Mouse (Mus musculus): ENCODE data around the gene Egfr. TPM values are rescaled to one million over a fixed set of nuclear protein-coding genes. Genes with fewer than 3 reads are reported as not detected.
A peak's percentile ranks its signal among the peaks of the same experiment; 100 is the strongest.

The Egfr gene
- total RNA-seq (2021), result 10 to 100 TPM; 14.2 to 15.2 TPM
- long read RNA-seq, experiment 1, full-length matches to known transcripts, result 1 of 4 reads
- long read RNA-seq, experiment 1, partial matches to known transcripts, result 1 of 4 reads
- long read RNA-seq, experiment 1, other reads (novel, unspliced or antisense), result 2 of 4 reads
- long read RNA-seq, experiment 2, partial matches to known transcripts, result 0 of 2 reads
- long read RNA-seq, experiment 2, other reads (novel, unspliced or antisense), result 2 of 2 reads

- peak in 1 of 2 experiments; percentile 30 for DNase-seq (ENCODE audit: low spot score in 2 of 2)
- intact Hi-C loops (cut with DNase I), result loop anchor here (10.0 kb wide), 1 partner anchor 217 kb away; no protein-coding TSS in a partner anchor
Measured at GRCm38 (mm10) chr11:16752007-16752348, at the start of gene Egfr. TSS of gene Egfr (plus strand) at chr11:16752203.

DNA sequence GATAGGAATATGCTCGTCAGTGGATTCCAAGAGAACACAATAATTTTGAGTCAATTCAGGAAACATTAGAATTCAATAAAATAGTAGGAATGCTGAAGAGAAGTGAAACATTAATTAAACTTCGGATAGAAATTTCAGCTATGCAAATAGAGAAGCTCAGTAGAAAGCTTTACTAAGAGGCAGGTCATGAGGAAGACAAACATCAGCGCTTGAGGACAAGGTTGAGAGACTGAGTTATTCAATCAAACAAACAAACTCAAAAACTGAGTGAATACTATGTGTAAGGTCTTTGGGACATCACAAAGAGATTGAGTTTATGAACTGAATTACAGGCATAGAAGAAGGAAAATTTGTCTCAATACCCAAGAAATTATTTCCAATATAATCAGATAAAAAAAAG lies 48.8 kb upstream of the Egfr start:
- no peak for DNase-seq (ENCODE audit: low spot score in 2 of 2)
- intact Hi-C loops (cut with DNase I), result no loop called here

- no peak for DNase-seq (ENCODE audit: low spot score in 2 of 2)
- intact Hi-C loops (cut with DNase I), result no loop called here
Measured at GRCm38 (mm10) chr11:16735083-16735644, 16.8 kb upstream of the Egfr start.

- no peak for DNase-seq (ENCODE audit: low spot score in 2 of 2)
- intact Hi-C loops (cut with DNase I), result no loop called here
Measured at GRCm38 (mm10) chr11:16737323-16737722, 14.7 kb upstream of the Egfr start.

DNA sequence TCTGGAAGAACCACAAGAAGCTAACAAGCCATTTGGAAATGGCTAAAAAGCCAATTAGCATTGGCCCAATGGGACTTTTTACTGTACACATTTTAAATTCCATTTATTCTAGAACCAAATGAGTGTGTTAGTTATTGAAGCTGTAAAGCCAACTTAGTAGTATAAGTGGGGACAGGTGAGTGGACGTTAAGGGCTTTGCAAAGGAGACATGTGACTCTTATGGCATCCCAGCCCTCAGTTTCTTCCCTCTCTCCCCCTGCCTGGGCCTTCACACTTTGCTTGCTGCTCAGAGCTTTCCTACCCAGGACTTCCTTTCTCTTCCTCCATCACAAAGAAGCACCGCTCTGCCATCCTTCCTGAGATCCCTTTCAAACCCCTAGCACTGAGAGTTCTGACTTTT lies 13.3 kb upstream of the Egfr start:
- intact Hi-C loops (cut with DNase I), result no loop called here
- no peak for DNase-seq (ENCODE audit: low spot score in 2 of 2)

GRCm38 (mm10) chr11:16739155-16739554 lies 12.8 kb upstream of the Egfr start:
- no peak for DNase-seq (ENCODE audit: low spot score in 2 of 2)
- intact Hi-C loops (cut with DNase I), result no loop called here

GRCm38 (mm10) chr11:16740691-16741611 lies 11.1 kb upstream of the Egfr start:
- intact Hi-C loops (cut with DNase I), result no loop called here
- no peak for DNase-seq (ENCODE audit: low spot score in 2 of 2)

- DNase-seq (ENCODE audit: low spot score in 2 of 2), result no peak
- intact Hi-C loops (cut with DNase I), result no loop called here
Measured at GRCm38 (mm10) chr11:16742251-16742650, 9.8 kb upstream of the Egfr start.

DNA sequence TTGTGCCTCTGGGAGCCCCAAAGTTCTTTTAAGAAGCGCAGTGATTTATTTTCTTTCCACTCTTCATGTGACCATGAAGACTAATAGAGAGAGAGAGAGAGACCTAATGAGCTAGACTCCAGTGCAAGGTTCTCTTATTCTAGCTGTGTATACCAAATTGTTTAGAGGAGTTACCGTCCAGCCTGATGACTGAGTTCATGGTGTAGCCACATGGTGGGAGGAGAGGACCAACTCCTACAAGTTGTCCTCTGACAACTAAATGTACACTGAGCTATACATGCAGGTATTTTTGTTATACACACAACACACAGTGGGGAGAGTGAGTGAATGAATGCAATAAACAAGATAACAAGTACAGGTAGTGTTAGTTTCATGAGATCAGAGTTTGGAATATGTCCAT lies 9.2 kb upstream of the Egfr start:
- no peak for DNase-seq (ENCODE audit: low spot score in 2 of 2)
- intact Hi-C loops (cut with DNase I), result no loop called here

- intact Hi-C loops (cut with DNase I), result loop anchor here (10.0 kb wide), 1 partner anchor 217 kb away; no protein-coding TSS in a partner anchor
- no peak for DNase-seq (ENCODE audit: low spot score in 2 of 2)
Measured at GRCm38 (mm10) chr11:16751457-16751982, 483 bp upstream of the Egfr start.

GRCm38 (mm10) chr11:16752349-16753153 lies 548 bp downstream of the Egfr start:
- no peak for DNase-seq (ENCODE audit: low spot score in 2 of 2)
- intact Hi-C loops (cut with DNase I), result loop anchor here (10.0 kb wide), 1 partner anchor 218 kb away; no protein-coding TSS in a partner anchor

- DNase-seq (ENCODE audit: low spot score in 2 of 2), result no peak
- intact Hi-C loops (cut with DNase I), result loop anchor here (10.0 kb wide), 1 partner anchor 219 kb away; no protein-coding TSS in a partner anchor
Measured at GRCm38 (mm10) chr11:16753154-16754040, 1.4 kb downstream of the Egfr start.

DNA sequence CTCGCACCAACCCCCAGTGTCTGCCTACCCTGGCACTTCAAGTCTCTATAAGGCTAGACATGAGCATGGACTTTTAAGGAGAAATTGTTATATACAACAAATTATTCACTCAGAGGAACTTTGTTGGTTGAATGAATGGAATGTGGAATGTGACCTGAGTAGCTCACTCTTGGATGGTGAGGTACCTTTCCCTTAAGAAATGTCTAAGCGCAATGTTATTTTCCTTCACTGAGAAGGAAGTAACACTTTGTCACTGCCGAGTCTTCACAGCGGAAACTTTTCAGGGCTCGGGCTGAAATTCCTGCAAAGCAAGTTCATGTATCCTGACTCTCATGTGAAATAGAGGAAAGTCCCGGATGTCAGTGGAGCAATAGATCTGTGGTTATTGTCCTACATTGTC lies 7.9 kb downstream of the Egfr start:
- DNase-seq (ENCODE audit: low spot score in 2 of 2), result no peak
- intact Hi-C loops (cut with DNase I), result loop anchor here (10.0 kb wide), 1 partner anchor 225 kb away; no protein-coding TSS in a partner anchor

- DNase-seq (ENCODE audit: low spot score in 2 of 2), result no peak
- intact Hi-C loops (cut with DNase I), result no loop called here
Measured at GRCm38 (mm10) chr11:16761184-16761583, 9.2 kb downstream of the Egfr start.

DNA sequence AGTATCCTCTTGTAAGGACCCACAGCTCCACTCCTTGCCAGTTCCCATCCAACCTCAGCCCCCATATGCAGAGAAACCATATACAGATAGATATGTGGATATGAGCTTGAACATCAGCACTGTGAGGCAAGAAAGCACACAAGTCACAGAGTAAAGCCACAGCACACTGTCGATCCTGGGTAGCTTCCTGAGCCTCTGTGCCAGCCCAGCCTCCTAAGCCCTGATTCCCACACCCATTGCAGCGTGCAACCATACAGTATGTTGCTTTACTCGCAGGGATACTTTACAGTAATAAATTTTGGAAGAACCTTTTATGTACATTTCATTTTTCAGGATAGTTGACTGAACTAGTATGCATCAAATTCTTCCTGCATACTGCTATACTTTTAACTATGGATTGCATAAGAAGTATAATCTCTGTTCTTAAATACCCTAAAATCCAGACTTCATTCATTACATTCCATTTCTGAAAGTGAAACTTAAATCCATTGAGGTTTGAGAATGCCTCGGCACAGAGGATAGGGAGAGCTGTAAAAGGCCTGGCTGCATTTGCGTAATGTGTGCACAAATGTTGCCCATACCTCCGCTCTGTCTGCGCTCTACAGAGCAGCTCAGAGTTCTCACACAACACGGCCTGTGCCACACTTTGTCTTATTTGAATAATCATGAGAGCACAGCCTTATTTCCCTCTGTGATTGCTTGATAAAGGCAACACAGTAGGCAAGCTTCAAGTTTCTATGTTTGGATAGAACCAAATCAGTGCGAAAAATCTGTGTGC lies 14.2 kb downstream of the Egfr start:
- intact Hi-C loops (cut with DNase I), result no loop called here
- no peak for DNase-seq (ENCODE audit: low spot score in 2 of 2)

- DNase-seq (ENCODE audit: low spot score in 2 of 2), result no peak
- intact Hi-C loops (cut with DNase I), result no loop called here
Measured at GRCm38 (mm10) chr11:16767984-16768383, 16.0 kb downstream of the Egfr start.

DNA sequence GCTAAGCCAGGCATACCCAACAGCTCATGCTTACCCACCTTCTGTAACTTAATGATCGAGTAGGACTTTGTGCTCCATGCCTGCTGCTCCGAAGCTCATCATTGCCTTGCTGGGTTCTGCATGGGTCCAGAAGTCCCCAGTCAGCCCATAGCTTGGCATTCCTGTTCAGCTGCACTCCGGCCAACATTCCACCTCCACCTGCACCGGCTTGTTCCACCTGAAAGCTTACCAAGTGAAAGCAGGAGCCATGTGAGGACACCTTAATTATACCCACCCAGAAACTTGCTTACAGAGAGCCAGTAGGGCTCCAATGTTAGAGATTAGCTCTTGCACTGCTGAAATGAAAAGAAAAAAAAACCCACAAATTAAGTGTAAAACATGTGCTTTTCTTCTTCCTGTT lies 17.3 kb downstream of the Egfr start:
- no peak for DNase-seq (ENCODE audit: low spot score in 2 of 2)
- intact Hi-C loops (cut with DNase I), result no loop called here

Measured in left cerebral cortex, postnatal 14 days (tissue).